Mouse (Mus musculus): ENCODE measurements around the gene Spns1.
"Not testable (repeated sequence)": the region's sequence is repeated elsewhere in the genome, so short reads cannot be mapped to it uniquely, and the experiment has no call there.

Gene Spns1

GRCm38 (mm10) chr7:126338906-126339305 is 38.3 kb downstream of the Spns1 start:
- no peak for DNase-seq (ENCODE audit: low spot score)

DNA sequence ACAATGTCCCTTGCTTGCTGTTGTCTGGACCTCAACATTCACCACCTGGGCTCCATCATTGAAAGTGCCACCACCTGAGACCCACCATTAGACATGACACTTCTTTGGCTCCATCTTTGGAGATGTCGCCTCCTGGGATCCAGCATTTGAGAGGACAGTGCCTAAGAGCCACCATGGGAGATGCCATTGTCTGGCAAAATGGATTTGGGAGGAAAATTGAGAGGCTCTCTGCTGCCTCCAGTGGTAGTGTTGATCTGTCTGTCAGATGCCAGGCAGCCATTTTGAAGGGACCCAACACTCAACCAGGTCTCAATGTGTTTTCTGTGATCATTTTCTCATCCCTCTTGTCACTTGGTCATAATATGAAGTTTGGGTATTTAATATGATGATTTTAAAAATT is 41.7 kb downstream of the Spns1 start:
- DNase-seq (ENCODE audit: low spot score) = peak; percentile 53

- no peak for DNase-seq (ENCODE audit: low spot score)
Observed at GRCm38 (mm10) chr7:126332691-126333090, 44.6 kb downstream of the Spns1 start.

- DNase-seq (ENCODE audit: low spot score) = no peak
Observed at GRCm38 (mm10) chr7:126330693-126331092, 46.6 kb downstream of the Spns1 start.

- no peak for DNase-seq (ENCODE audit: low spot score)
Observed at GRCm38 (mm10) chr7:126329907-126330645, 47.2 kb downstream of the Spns1 start.

GRCm38 (mm10) chr7:126328848-126329247 is 48.4 kb downstream of the Spns1 start:
- DNase-seq (ENCODE audit: low spot score) = not testable (repeated sequence)

- DNase-seq (ENCODE audit: low spot score) = not testable (repeated sequence)
Observed at GRCm38 (mm10) chr7:126325576-126326273, 51.5 kb downstream of the Spns1 start.

GRCm38 (mm10) chr7:126324791-126325190 is 52.5 kb downstream of the Spns1 start:
- peak; percentile 8 for DNase-seq (ENCODE audit: low spot score)

- DNase-seq (ENCODE audit: low spot score) = peak; percentile 93
Observed at GRCm38 (mm10) chr7:126323729-126324128, 53.5 kb downstream of the Spns1 start.

All from retina, embryonic 14.5 days (tissue).